Mouse (Mus musculus): ENCODE measurements at regions not wholly inside any gene's neighbourhood (a gene's known extent, or its start where the extent isn't known, plus 50 kb on each side); places are given as distances from the start of the nearest gene placed in this dataset.
"Not testable (repeated sequence)": the region's sequence is repeated elsewhere in the genome, so short reads cannot be mapped to it uniquely, and the experiment has no call there.

DNA sequence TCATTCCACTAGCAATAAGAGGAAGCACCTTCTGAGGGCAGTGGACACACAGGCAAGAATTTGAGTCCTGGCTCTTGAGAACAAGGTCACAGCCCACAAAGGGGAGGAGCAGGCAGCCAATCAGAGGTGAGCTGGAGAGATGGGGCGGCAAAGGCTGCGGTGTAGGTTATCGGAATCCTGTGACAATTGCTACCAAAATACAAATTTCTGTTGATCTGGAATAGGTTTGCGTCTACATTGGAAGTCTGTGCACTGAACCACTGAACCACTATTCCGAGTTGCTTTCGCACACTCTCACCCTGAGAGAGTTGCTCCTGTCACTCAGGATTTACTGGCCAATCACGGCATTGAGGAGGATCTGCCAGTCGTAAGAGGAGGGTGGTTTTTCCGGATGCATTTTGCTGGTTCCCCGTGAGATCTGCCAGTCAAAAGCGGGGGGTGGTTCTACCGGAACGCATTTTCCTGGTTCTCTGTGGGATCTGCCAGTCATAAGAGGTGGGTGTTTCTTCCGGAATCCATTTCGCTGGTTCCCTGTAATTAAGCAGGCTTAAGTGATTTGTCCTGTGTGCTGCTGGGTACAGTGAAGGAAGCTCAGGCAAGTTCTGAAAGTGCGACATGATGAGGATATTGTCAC lies 59.2 kb upstream of the Zfp960 start:
- H3K4me3 ChIP-seq (ENCODE audit: low read depth, low read length) = peak overlapping the region; percentile 50
- peak overlapping the region; percentile 64 for H3K27ac ChIP-seq (ENCODE audit: low read length)
- not testable (repeated sequence) for H3K9me3 ChIP-seq (replicated peaks; ENCODE audit: control insufficient read depth, low read length, poor library complexity, severe bottlenecking); H3K4me1 ChIP-seq (ENCODE audit: control insufficient read depth, insufficient read depth, low read length); H3K36me3 ChIP-seq (ENCODE audit: control insufficient read depth, insufficient read depth, low read length); H3K27me3 ChIP-seq (ENCODE audit: control insufficient read depth, insufficient read depth, low read depth, low read length)
- peak overlapping the region; percentile 58 for H3K4me2 ChIP-seq (ENCODE audit: low read length)
- WGBS = 3% methylated on average over 16 of the region's 16 CpGs
- peak; percentile 100 for ATAC-seq
- H3K9ac ChIP-seq (ENCODE audit: low read depth, low read length) = peak overlapping the region; percentile 61

DNA sequence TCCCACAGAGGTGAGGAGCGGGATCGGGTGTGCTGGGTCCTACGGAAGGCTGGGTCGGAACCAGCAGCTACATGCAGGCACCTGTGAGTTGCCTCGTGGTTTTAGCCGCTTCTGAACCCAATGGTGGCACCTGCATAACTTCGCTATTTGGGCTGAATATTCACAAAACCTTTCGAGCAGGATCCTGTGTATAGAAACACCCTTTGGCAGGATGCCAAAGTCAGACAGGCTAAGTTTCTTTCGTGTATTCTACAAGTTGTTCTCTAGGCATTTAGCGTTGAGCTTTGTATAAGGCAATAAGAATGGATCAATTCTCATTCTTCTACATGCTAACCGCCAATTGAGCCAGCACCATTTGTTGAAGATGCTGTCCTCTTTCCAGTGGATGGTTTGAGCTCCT lies 58.6 kb upstream of the Zfp960 start:
- 5% methylated on average over 11 of the region's 11 CpGs for WGBS
- peak overlapping the region; percentile 38; the same call in 1 of the 2 replicates for H3K27ac ChIP-seq (ENCODE audit: low read length)
- not testable (repeated sequence) for H3K27me3 ChIP-seq (ENCODE audit: control insufficient read depth, insufficient read depth, low read depth, low read length); H3K4me1 ChIP-seq (ENCODE audit: control insufficient read depth, insufficient read depth, low read length); H3K36me3 ChIP-seq (ENCODE audit: control insufficient read depth, insufficient read depth, low read length); H3K9me3 ChIP-seq (replicated peaks; ENCODE audit: control insufficient read depth, low read length, poor library complexity, severe bottlenecking)
- peak overlapping the region; percentile 50 for H3K4me3 ChIP-seq (ENCODE audit: low read depth, low read length)
- ATAC-seq = 0 out of 2 replicates have a peak, but pooled peaks have one; percentile 2
- H3K4me2 ChIP-seq (ENCODE audit: low read length) = peak overlapping the region; percentile 58
- H3K9ac ChIP-seq (ENCODE audit: low read depth, low read length) = peak overlapping the region; percentile 61
